Mouse (Mus musculus): ENCODE results near the gene 2300003K06Rik. TPM values are rescaled to one million over a fixed set of nuclear protein-coding genes. Genes with fewer than 3 reads are reported as not detected.

Gene 2300003K06Rik
- not detected for polyA plus RNA-seq (2017; shearing (Covaris generic))

DNA sequence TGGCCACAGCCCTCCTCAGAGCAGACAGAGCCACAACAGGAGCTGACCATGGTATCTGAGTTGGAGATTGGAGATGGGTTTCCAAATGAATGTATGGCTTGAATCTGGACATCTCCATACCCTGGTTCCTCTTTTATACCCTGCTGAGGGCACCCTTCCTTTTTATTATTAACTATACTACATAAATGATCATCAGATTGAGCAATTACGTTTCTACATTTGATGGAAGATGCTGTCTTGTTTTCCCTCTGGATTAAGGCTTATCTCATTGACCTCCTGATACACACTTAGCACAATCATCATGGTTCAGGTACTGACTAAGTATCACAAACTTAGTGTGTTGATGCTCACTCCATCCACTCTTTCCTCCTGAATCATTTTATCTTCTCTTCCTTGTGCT, at the start of gene 2300003K06Rik:
TSS of gene 2300003K06Rik (minus strand) at position 101 of the 400 bp plus-strand sequence.

DNA sequence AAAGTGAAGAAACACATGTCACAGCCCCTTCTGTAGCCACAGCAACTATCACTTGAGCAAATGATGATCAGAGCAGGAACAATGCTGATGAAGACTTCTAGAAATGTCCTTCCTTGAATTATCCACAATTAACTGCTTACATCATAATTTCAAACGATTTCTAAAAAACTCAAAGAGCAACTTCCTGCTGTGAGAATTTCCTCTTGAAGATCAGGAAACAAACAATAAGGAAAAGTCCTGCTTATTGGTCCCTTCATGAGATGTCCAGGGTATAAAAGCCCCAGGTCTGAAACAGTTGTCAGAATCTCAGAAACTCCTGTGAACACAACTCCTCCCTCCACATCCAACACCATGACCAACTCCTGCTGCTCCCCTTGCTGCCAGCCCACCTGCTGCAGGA, 41.0 kb upstream of the 2300003K06Rik start, which contains the start of gene Gm11567:
TSS of gene Gm11567 (plus strand) at position 301 of the 400 bp plus-strand sequence.

DNA sequence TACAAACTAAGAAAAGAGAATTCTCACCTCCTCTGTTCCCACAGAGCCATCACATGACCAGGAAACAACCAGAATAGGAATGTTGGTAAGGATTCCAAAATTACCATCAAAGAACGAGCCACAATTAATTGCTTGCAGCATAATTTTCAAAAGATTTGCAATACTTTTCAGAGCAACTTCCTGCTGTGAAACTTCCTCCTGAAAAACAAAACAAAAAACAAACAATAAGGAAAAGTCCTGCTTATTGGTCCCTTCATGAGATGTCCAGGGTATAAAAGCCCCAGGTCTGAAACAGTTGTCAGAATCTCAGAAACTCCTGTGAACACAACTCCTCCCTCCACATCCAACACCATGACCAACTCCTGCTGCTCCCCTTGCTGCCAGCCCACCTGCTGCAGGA, 35.2 kb upstream of the 2300003K06Rik start, which contains the start of gene Krtap9-1:
TSS of gene Krtap9-1 (plus strand) at position 301 of the 400 bp plus-strand sequence.

GRCm38 (mm10) chr11:99864176-99864575, 26.3 kb upstream of the 2300003K06Rik start, which contains the start of gene Gm11559:
Gene Gm11559 (plus strand): TSS chr11:99864476.

DNA sequence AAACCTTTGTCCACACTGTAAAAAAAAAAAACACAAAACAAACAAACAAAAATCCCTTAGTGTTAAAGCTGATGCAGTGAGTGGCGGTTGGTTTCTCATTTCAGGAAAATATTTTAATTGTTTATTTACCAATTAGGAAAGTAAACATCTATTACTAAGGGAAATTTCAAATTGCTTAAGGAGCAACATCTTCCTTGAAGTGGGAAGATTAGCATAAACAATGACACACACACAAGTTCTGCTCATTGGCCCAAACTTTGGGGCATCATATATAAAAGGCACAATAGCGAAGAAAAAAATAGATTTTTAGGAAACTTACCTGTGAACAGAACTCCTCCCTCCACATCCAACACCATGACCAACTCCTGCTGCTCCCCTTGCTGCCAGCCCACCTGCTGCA, 19.8 kb upstream of the 2300003K06Rik start, which contains the start of gene Gm11568:
TSS of gene Gm11568 (plus strand) at position 301 of the 400 bp plus-strand sequence.

GRCm38 (mm10) chr11:99851508-99851907, 13.6 kb upstream of the 2300003K06Rik start, which contains the start of gene Krtap4-16:
Gene Krtap4-16 (minus strand): TSS chr11:99851608.

DNA sequence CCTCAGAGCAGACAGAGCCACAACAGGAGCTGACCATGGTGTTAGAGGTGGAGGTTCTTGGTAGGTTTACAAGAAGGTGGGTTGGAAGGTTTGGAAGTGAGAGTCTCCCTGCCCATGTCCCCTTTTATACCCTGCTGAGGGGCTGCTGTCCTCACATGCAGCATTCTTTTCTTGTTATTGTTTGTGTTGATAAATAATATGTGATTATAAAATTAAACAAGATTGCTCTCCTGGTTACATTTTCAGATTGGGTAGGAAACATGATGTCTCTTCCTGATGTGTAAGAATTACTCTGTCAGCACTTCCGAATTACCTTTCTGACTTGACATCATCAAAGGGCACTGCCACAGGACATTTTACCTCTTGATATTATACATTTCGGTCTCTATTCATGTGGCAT, 22.3 kb downstream of the 2300003K06Rik start, which contains the start of gene Gm11564:
TSS of gene Gm11564 (minus strand) at position 101 of the 400 bp plus-strand sequence.

DNA sequence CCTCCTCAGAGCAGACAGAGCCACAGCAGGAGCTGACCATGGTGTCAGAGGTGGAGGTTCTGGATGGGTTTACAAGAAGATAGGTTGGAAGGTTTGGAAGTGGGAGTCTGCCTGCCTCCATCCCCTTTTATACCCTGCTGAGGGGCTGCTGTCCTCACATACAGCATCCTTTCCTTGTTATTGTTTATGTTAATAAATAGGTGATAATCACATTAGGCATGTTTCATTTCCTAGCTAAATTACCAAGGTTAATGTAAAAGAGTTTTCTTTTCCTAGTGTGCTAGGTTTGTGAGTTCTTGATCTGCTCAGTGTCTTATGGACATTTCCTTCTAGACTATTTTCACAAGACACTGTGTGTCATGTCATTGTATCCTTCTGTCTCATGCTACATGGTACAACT, 28.1 kb downstream of the 2300003K06Rik start, which contains the start of gene Krtap4-13:
TSS of gene Krtap4-13 (minus strand) at position 101 of the 400 bp plus-strand sequence.

DNA sequence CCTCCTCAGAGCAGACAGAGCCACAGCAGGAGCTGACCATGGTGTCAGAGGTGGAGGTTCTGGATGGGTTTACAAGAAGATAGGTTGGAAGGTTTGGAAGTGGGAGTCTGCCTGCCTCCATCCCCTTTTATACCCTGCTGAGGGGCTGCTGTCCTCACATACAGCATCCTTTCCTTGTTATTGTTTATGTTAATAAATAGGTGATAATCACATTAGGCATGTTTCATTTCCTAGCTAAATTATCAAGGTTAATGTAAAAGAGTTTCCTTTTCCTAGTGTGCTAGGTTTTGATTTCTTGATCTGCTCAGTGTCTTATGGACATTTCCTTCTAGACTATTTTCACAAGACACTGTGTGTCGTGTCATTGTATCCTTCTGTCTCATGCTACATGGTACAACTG, 33.5 kb downstream of the 2300003K06Rik start, which contains the start of gene Gm11554:
TSS of gene Gm11554 (minus strand) at position 101 of the 400 bp plus-strand sequence.

GRCm38 (mm10) chr11:99798832-99799231, 39.0 kb downstream of the 2300003K06Rik start, which contains the start of gene Gm11569:
Gene Gm11569 (minus strand): TSS chr11:99798932.

GRCm38 (mm10) chr11:99793367-99793766, 44.5 kb downstream of the 2300003K06Rik start, which contains the start of gene Gm11596:
Gene Gm11596 (minus strand): TSS chr11:99793467.

Other genes with a start within 250 kb of the 2300003K06Rik start
- gene Krtap1-3, start 246.7 kb downstream of the 2300003K06Rik start, polyA plus RNA-seq (2017; shearing (Covaris generic)) = not detected
- not detected for gene Krtap9-3, start 240.0 kb downstream of the 2300003K06Rik start, polyA plus RNA-seq (2017; shearing (Covaris generic))
- not detected for gene Gm11938, start 234.8 kb downstream of the 2300003K06Rik start, polyA plus RNA-seq (2017; shearing (Covaris generic))
- gene Gm11937, start 227.9 kb downstream of the 2300003K06Rik start, polyA plus RNA-seq (2017; shearing (Covaris generic)) = not detected
- not detected for gene Krtap2-4, start 223.2 kb downstream of the 2300003K06Rik start, polyA plus RNA-seq (2017; shearing (Covaris generic))
- not detected for gene Gm11562, start 217.6 kb downstream of the 2300003K06Rik start, polyA plus RNA-seq (2017; shearing (Covaris generic))
- not detected for gene Krtap4-1, start 209.8 kb downstream of the 2300003K06Rik start, polyA plus RNA-seq (2017; shearing (Covaris generic))
- not detected for gene Krtap4-2, start 203.0 kb downstream of the 2300003K06Rik start, polyA plus RNA-seq (2017; shearing (Covaris generic))
- gene Krtap4-7, start 194.0 kb downstream of the 2300003K06Rik start, polyA plus RNA-seq (2017; shearing (Covaris generic)) = not detected
- gene Gm11555, start 187.8 kb downstream of the 2300003K06Rik start, polyA plus RNA-seq (2017; shearing (Covaris generic)) = not detected
- not detected for gene Gm11563, start 179.1 kb downstream of the 2300003K06Rik start, polyA plus RNA-seq (2017; shearing (Covaris generic))
- not detected for gene Krtap4-6, start 172.1 kb downstream of the 2300003K06Rik start, polyA plus RNA-seq (2017; shearing (Covaris generic))
- gene Gm14190, start 147.3 kb downstream of the 2300003K06Rik start, polyA plus RNA-seq (2017; shearing (Covaris generic)) = not detected
- not detected for gene Gm14180, start 103.8 kb downstream of the 2300003K06Rik start, polyA plus RNA-seq (2017; shearing (Covaris generic))
- not detected for gene Gm11595, start 65.2 kb downstream of the 2300003K06Rik start, polyA plus RNA-seq (2017; shearing (Covaris generic))
- gene Krtap4-8, start 57.4 kb downstream of the 2300003K06Rik start, polyA plus RNA-seq (2017; shearing (Covaris generic)) = not detected
- gene Krtap4-9, start 52.9 kb downstream of the 2300003K06Rik start, polyA plus RNA-seq (2017; shearing (Covaris generic)) = not detected
- gene Gm11596, start 44.6 kb downstream of the 2300003K06Rik start, polyA plus RNA-seq (2017; shearing (Covaris generic)) = not detected
- gene Gm11569, start 39.1 kb downstream of the 2300003K06Rik start, polyA plus RNA-seq (2017; shearing (Covaris generic)) = not detected
- gene Gm11554, start 33.6 kb downstream of the 2300003K06Rik start, polyA plus RNA-seq (2017; shearing (Covaris generic)) = not detected
- gene Krtap4-13, start 28.2 kb downstream of the 2300003K06Rik start, polyA plus RNA-seq (2017; shearing (Covaris generic)) = not detected
- not detected for gene Gm11564, start 22.4 kb downstream of the 2300003K06Rik start, polyA plus RNA-seq (2017; shearing (Covaris generic))
- not detected for gene Krtap4-16, start 13.5 kb upstream of the 2300003K06Rik start, polyA plus RNA-seq (2017; shearing (Covaris generic))
- gene Gm11568, start 19.9 kb upstream of the 2300003K06Rik start, polyA plus RNA-seq (2017; shearing (Covaris generic)) = not detected
- gene Gm11559, start 26.4 kb upstream of the 2300003K06Rik start, polyA plus RNA-seq (2017; shearing (Covaris generic)) = not detected
- not detected for gene Krtap9-1, start 35.3 kb upstream of the 2300003K06Rik start, polyA plus RNA-seq (2017; shearing (Covaris generic))
- gene Gm11567, start 41.1 kb upstream of the 2300003K06Rik start, polyA plus RNA-seq (2017; shearing (Covaris generic)) = not detected
- not detected for gene Krtap31-1, start 69.9 kb upstream of the 2300003K06Rik start, polyA plus RNA-seq (2017; shearing (Covaris generic))
- not detected for gene Gm11565, start 76.7 kb upstream of the 2300003K06Rik start, polyA plus RNA-seq (2017; shearing (Covaris generic))
- gene Krtap31-2, start 98.2 kb upstream of the 2300003K06Rik start, polyA plus RNA-seq (2017; shearing (Covaris generic)) = not detected
- 0.60 TPM for gene Krtap9-5, start 110.4 kb upstream of the 2300003K06Rik start, polyA plus RNA-seq (2017; shearing (Covaris generic))
- gene Krtap29-1, start 141.0 kb upstream of the 2300003K06Rik start, polyA plus RNA-seq (2017; shearing (Covaris generic)) = not detected
- gene Krtap16-1, start 148.5 kb upstream of the 2300003K06Rik start, polyA plus RNA-seq (2017; shearing (Covaris generic)) = not detected
- not detected for gene Krtap17-1, start 155.9 kb upstream of the 2300003K06Rik start, polyA plus RNA-seq (2017; shearing (Covaris generic))
- gene Krt33a, start 178.1 kb upstream of the 2300003K06Rik start, polyA plus RNA-seq (2017; shearing (Covaris generic)) = not detected
- not detected for gene Krt33b, start 191.8 kb upstream of the 2300003K06Rik start, polyA plus RNA-seq (2017; shearing (Covaris generic))
- gene Krt34, start 203.5 kb upstream of the 2300003K06Rik start, polyA plus RNA-seq (2017; shearing (Covaris generic)) = 0.32 TPM
- not detected for gene Krt31, start 212.5 kb upstream of the 2300003K06Rik start, polyA plus RNA-seq (2017; shearing (Covaris generic))

Data from effector memory CD4-positive, alpha-beta T cell, adult 7 months (primary cell).